Mouse (Mus musculus) bone marrow, adult 2 months (tissue): ENCODE results near the gene Bpifb9a.

ENCODE experiments used
- CTCF ChIP-seq: fragments of 200-500 bp; IDR thresholded peaks from 2 replicates; pipeline ENCODE4 v1.5.1; 2011; ENCODE audit warnings: low read length, control low read depth; ENCODE audit not compliant: control insufficient read depth, insufficient read depth
- POLR2A ChIP-seq: fragments of 200-500 bp; IDR thresholded peaks from 2 replicates; pipeline ENCODE4 v1.6.1; 2011; ENCODE audit warnings: low read depth, mild to moderate bottlenecking, control low read depth, low read length, borderline replicate concordance; ENCODE audit not compliant: control insufficient read depth

DNA sequence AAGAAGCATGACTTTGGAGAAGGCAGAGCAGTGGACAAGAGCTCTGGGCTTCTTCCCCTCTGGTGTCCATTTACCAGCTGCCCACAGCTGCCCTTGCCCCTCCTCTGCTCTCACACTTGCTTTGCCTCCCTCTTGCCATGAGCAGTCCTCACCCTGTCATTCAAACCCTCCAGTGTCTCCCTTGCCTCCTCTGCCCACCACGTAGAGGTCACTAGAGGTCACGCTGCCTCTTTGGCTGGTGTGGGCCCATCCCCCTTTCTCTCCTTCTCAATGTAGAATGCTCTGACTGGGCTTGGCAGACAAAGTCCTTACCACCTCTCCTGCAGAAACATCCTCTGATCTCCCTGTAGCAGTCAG lies 33.8 kb upstream of the Bpifb9a start:
- no peak for TF ChIP-seq CTCF
- TF ChIP-seq POLR2A: no peak
